Mouse (Mus musculus) adrenal gland (tissue): ENCODE measurements around the gene Cldn6.

Experiments
- intact Hi-C: fragments of 180-260 bp; cut with DNase I; formaldehyde crosslinking; loops from one replicate; pipeline ENCODE4 v1.15.1; 2025
- long read RNA-seq, 2 experiments: library from polyadenylated mRNA; unstranded; transcript quantifications; one replicate each; pipeline ENCODE4 v2.0.0; 2020; ENCODE audit warnings: borderline replicate concordance in 1 of 2; ENCODE audit not compliant: insufficient replicate concordance in 1 of 2

Cldn6 gene
- long read RNA-seq, experiment 1: 0 reads
- long read RNA-seq, experiment 2: 0 reads

DNA sequence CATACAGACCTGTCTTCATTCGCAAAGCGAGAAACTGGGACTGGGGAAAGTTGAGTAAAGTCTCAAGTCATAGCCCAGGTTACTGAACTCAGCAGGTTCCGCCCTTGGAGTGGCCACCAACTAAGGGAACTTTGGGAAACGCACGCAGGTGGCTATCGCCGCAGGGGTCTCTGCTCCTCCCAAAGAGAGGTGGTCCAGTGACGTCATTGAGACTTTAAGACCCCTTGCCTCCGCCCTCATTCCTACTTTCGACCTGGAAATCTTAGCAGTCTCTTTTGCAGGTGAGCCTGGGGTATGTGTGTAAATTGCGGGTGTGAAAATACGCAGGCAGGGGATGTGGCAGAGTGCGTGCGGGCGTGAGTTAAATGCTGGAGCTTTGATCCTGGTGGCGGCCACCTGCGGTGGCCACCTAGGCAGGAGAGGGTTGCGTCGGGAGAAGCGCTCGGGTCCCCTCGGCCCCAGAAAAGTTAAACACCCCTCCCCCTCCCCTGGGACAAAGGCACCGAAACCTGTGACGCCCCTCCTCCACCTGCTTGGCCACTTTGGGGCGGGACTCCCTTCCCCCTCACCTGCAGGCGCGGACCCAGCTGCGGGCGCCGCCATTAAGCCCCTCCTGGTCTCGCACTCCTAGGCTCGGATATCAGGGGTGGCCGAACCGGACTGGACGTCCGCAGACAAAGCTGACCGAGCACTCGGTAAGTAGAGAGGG lies at the start of gene Cldn6:
Cldn6 (plus strand) TSS at position 123 of the 709 bp plus-strand sequence.
- intact Hi-C loops: no loop called here

DNA sequence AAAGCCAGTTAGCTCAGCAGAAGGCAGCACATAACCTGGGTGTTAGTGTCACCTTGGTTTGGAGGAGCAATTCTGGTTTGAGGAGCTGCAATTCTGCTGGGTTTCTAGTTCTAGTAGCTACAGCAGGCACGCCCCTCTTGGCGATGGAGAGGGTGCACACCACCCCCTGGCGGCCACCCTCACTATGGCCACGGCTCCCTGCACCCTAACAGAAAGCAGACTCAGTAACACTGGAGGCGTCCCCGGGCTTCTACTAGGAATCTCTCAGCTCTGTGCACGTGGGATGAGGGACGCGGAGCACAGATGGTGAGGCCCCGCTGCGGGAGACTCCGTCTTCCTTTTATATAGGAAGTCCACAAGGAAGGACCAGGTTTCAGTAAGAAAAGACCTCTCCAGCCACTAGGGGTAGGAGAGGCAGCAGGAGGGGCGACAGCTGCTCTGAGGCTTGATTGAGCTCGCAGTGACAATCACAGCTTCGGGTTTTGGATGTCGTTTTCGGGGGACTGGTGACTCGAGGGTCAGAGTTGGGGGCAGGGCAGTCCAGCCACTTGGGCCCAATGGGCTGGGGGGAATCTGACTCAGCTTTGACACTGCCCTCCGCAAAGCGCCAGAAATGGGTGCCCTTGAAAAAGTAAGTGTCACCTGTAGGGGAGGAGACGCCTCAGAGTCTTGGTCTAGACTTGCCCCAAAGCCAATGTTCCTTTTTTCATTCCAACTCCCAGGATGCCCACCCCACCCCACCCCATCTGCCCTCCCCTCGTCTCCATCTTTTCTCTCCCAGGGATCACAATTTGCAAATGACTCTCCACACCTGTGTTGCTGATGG lies 48.6 kb upstream of the Cldn6 start:
- intact Hi-C loops: no loop called here

DNA sequence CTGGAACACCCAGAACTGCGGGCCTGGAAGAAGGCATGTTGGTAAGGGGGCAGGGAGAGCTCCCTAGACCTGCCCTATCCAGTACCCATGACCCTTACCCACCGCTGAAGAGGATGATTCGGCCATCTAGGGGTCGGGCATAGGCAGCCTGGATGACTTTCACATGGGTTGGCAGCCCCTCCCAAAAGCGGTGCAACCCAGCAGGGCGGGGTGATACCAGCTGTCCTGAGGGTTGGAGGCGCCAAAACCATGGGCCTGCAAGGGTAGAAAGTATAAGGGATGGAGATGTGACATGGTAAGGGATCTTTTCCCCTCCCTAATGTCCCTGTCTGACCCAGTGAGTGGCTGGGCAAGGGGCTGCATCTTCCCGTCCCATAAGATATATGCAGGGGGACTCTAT lies 47.8 kb upstream of the Cldn6 start:
- intact Hi-C loops: no loop called here

DNA sequence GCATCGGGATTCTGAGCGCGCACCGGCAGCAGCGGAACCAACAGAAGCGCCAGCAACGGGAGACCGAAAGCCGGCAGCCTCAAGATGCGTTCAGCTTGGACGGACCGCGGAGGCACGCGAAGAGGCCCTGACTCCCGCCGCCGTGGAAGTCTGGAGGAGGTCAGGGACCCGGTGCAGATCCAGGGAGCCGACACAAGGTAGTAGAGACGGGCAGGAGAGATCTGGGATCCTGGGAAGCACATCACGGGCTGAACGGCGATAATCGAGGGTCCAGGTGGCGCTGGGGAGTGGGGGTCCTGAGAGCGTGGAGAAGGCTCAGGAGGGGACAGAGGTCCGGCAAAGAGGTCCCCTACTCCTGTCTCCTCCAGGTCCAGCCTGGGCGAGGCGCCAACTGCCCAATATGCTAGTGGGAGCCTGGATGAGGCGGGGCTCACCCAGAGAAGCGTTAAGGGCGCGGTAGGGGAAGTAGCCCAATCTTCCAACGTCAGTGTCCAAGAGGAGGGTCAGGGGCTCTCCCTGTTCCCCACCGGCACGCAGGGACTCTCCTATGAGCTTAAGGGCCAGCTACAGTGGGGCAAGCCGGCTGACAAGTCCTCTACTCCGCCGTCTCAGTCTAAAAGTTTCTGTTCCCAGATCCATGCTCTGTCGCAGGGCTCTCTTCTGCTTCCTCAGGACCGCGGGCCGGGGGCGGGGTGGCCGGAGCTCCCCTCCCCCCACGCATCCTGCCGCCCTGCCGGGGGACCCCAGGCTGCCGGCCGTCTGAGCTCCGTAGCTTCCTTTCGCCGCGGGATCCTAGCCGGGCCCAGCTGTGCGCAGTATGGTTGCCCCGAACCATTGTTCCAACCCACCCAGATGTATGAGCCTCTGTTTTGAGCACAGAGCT lies 34.2 kb upstream of the Cldn6 start, which contains the start of gene Mmp25:
Mmp25 (minus strand) TSS at position 665 of the 883 bp plus-strand sequence.
- intact Hi-C loops: no loop called here

DNA sequence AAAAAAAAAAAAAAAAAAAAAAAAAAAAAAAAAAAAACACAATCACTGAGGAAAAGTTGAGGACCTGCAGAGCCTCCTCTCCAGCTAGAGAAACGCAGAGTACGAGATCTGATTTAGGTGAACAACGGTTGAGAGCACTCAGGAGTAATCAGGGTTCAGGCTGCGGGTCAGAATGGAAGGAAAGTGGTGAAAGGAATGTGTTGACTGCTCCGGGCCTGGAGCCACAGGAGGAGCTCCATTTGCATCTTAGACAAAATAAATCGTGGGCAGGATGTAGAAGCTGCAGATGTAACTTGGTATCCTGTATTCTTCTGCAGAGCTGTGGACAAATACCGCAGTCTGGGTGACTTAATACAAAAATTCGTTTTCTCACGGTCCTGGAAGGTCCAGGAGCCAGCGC lies 33.2 kb upstream of the Cldn6 start:
- intact Hi-C loops: no loop called here

DNA sequence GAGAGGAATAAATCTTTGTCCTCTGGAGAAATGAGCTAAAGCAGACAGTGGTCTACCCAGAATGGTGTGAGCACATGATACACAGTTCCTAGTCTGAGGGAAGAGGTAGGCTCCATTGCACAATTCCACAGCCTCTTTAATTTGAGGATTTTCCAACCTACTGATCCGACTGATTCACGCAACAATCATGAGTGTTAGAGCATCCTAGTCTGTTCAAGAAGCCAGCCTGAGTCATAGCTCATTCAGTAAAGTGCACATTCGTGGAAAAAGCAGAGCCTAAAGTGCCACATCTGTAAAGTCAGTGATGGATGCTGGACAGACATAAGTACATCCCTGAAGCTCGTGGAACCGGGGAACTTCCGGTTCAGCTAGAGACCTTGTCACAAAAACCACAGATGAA lies 27.7 kb upstream of the Cldn6 start:
- intact Hi-C loops: no loop called here

DNA sequence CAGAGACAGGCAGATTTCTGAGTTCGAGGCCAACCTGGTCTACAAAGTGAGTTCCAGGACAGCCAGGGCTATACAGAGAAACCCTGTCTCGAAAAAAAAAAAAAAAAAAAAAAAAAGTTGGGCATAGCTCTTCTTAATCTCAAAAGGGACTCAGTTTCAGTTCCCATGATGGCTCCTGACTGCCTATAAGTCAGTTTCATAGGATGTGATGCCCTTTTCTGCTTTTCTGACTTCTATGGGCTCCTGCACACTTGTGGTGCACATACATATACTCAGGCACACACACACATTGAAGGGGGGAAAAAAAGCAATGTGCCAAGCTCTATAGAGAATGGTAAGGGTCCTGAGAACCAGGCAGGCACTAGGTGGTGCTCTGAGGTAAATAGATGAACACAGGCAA lies 25.7 kb upstream of the Cldn6 start:
- intact Hi-C loops: no loop called here

DNA sequence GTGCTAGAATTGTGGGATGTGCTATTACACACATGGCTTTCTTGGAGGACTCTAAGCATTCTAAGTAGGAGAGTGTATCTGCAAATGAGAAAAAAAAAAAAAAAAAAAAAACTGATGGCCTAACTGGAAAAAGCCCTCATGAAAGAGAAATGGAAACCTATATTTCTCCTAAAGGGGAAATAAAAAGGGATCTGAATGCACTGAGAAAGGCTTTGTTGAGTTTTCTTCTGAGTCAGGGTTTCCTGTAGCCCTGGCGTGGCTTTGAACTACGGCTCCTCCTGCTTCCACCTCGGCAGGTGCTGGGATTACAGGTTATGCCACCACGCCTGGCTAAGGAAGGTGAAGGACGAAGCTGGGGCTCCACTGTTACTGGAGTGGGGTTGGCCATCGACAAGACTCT lies 25.0 kb upstream of the Cldn6 start:
- intact Hi-C loops: no loop called here

DNA sequence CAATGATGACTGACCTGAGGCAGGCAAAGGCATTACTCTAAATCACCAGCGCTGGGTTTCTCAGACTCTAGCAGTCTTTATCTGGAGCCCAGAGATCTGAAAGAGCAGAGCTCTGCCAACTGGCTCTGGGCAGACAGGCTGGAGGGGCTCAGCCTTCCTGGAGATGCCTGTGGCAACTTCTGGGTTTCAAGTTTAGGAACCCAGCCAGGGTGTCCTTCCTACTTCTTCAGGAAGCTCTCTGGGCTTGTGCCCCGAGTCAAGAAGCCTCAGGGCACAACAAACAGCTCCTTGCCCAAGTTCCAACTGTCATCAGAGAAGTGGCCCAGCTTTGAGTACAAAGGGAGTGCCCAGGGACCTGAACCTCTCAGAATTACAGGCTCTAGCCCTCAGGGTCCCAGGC lies 24.6 kb upstream of the Cldn6 start:
- intact Hi-C loops: no loop called here

DNA sequence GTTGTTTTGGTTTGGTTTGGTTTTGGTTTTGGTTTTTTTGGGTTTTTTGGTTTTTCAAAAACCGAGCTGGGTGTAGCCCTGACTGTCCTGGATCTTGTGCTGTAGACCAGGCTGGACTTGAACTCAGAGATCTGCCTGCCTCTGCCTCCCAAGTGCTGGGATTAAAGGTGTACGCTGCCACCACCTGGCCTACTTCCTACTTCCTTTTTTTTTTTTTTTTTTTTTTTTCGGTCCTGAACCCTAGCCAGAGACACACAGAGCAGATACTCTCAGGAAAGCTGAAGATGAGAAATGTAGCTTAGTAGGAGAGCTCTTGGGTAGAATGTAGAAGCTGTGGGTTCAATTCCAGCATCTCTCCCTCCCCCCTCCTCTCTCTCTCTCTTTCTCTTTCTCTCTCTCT lies 20.6 kb upstream of the Cldn6 start:
- intact Hi-C loops: no loop called here

DNA sequence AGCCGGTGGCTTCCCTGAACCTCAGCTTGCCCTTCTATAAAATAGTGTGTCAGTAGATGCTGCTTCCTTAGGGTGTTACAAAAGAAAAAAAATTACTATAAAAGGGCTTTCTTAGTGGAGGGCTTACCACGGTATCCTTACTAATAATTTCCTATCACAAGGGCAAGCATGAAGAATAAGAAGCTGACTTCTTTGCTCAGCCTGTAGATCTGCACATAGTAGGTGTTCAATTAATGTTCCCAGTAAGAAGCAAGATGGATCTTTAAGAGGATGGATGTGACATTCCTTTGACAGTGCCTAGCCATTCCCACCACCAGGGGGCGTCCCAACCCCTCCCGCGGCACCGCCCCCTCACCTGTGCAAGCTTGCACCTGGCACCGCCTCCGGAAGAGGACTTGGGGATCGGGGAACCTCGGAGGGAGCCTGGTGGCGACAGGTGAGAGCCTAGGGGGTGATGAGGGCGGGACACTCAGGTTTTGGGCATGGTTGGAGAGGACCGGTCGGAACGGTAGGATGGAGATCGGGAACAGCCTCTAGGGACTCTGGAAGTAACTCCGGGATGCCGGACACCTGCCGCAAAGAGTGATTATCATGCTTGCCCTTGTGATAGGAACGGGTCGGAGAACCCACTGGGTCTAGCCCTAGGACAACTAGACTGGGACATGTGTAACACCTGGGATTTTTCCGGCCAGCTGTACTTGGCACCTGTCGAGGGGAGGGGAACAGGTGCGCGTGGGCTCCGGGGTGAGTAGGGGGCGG lies 18.8 kb upstream of the Cldn6 start, which contains the start of gene Bicdl2:
Bicdl2 (plus strand) TSS at position 390 of the 759 bp plus-strand sequence.
- intact Hi-C loops: loop anchor here (5.0 kb wide), 1 partner anchor 42 kb away; no protein-coding TSS in a partner anchor

DNA sequence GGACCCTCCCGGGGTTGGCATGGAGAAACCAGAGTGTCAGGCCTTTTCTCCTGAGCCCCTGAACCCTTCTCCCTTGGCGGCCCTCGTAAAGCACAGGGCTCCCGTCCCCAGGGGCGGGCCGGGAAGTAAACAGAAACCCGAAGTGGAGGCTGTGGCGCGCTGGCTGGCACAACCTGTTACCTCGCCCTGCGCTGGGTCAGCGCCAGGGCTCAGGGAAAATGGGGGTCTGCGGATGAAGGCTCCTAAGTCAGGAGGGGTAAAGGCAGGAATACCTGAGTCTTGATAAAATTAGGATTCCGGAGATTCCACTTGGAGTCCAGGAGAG lies 18.2 kb upstream of the Cldn6 start:
- intact Hi-C loops: loop anchor here (5.0 kb wide), 1 partner anchor 41 kb away; no protein-coding TSS in a partner anchor

DNA sequence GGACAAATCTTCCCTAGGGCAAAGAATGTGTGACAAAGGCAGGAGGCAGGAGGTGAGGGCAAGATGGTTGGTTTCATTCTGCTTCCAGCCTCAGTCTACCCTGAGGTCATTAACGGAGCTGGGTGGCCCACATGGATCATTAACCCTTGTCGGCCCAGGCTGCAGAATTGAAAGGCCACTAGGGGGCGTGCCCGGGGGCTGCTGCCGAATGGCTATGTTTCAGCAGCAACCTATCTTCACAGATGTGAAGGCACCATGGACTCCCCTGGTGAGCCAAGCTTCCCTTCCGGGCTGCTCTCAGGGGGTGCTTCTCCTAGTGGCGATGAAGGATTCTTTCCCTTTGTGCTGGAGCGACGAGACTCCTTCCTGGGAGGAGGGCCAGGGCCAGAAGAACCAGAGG lies 17.5 kb upstream of the Cldn6 start:
- intact Hi-C loops: loop anchor here (5.0 kb wide), 1 partner anchor 41 kb away; no protein-coding TSS in a partner anchor

DNA sequence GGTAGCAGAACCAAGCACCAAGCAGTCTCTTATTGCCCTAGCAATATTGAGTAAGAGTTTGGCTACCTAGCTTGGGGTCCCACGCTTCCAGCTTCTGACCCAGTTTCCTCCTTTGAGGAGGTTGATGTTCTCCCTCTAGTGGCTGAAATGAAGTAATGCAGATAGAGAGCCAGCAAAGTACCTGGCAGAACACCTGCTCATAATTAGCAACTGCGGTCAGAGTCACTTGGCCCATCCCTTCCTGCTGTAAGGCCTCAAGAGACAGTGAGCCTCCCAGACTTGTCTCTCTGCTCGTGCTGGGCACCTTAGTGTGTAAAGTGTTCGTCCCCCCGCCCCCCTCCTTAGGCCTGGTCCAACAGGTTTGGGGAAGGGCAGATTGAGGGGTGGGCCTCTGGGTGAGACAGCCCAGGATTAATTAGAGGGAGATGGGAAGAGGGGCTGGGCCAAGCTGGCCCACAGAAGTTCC lies 14.5 kb upstream of the Cldn6 start:
- intact Hi-C loops: loop anchor here (5.0 kb wide), 1 partner anchor 38 kb away; no protein-coding TSS in a partner anchor

DNA sequence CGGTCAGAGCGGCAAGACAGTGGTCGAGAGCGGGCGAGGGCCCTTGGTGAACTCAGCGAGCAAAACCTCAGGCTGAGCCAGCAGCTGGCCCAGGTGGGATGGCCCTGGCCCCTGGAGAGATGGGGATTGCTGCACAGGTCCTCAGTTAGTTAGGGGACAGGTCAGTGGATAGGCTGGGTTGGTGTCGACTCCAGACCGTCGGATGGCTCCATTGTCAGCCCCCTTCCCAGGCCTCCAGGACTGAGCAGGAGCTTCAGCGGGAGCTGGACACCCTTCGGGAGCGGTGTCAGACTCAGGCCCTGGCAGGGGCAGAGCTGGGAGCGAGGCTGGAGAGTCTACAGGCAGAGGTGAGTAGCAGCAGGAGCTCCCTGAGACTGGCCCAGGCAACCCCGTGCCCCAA lies 13.5 kb upstream of the Cldn6 start:
- intact Hi-C loops: no loop called here

DNA sequence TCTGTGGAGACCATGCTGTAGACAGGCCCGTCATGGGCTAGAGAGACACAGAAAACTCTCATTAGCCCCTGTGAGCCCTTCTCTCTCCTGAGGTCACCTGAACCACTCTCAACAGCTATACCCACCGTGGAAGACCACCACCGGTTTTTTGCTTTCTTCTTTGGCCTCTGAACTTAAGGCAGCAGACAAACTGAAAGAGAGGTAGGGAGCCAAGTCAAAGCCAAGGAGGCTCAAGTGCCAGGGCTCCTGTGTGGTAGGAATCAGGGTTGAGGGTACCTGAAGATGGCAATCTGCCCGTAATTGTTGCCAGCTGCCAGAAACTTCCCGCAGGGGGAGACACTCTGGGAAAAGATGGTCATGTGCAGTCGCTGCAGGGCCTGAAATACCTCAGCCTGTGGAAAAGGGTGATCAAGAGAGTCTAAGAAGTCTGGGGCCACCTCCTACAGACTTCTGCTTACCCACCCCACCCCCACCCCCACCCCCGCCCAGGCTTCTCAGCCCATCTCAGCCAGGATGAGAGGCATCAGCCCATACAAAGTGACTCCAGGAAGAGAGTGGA lies 8.5 kb upstream of the Cldn6 start:
- intact Hi-C loops: no loop called here

DNA sequence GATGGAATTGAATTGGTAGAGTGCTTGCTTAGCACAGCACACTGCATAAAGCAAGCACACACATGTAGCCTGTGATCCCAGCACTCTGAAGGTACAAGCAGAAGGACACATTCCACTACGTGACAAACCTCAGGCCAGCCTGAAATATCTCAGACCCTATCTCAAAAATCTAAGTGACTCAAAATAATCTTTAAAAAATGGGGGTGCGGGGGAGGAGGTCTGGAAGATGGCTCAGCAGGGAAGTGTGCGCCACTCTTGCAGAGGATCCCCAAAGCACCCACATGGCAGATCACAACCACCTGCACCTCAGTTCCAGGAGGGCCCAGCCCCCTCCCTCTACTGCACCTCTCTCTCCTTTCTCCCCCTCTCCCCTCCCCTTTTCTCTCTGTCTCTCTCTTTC lies 7.5 kb upstream of the Cldn6 start:
- intact Hi-C loops: no loop called here

DNA sequence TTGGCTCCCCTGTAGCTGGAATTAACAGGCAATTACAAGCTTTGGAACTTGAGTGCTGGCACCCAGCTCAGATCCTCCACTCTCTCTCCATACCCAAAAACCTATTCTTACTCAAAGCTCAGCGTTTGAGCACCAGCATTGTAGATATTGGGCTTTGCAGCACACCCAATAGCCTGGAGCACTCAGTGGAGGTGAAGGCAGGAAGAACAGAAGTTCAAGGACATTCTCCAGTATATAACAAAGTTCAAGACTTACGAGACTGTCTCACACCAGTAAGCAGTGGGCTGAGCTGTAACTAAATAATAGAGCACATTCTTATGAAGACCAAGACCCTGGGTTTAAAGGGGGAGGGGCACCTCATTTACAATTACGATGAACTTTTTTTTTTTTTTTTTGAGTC lies 6.3 kb upstream of the Cldn6 start:
- intact Hi-C loops: no loop called here

DNA sequence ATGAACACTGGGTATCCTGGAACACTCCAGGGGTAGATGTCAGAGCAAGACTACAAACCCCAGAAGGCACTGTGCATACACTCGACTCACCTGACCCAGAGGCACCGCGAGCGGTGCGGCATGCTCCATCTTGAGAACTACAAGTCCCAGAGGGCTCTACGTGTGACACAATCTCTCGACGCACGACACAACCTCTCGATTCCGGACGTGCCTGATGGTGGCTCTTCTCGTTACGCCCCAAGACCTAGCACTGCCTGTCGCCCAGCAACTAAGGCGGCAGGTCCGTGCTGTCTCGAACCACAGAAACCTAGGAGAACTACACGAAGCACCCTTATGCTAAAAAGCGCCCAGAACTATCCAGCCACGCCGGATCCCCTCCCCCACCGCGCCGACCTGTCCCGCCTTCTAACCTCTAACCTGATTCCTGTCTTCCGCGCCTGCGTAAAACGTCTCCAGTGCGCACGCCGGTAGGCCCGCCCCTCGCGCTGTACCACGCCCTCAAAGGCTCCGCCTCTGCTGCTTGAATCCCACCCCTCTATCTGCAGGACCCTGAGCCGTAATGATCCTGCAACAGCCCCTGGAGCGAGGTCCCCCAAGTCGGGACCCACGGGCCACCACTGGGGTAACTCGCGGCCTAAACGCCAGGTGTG lies 5.5 kb upstream of the Cldn6 start, which contains the start of the genes Hcfc1r1 and Thoc6:
Hcfc1r1 (plus strand) TSS at position 173 of the 650 bp plus-strand sequence.
Thoc6 (minus strand) TSS at position 459 of the 650 bp plus-strand sequence.
- intact Hi-C loops: no loop called here
